Mouse (Mus musculus): ENCODE results near the gene Dnah17.

Dnah17 gene

DNA sequence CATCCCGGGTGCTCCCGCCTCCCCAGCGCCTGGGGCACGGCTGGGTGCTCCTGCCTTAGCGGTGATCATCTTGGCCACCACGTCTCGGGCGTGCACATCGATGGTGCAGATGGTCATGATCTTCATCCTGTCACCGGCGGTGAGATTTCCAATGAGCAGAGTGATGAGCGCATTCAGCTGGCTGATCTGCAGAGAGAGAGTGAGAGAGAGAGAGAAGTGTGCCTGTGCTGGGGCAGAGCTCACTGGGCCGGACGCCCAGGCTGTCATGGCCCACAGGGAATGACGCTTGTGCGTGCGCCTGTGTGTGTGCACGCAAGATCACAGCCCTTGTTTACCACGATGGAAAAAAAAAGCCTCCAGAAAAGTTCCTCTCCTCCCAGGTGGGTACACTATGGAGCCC is 41.5 kb downstream of the Dnah17 start:
- DNase-seq (ENCODE audit: low read depth, low spot score) = no peak

GRCm38 (mm10) chr11:118085961-118086360 is 44.5 kb downstream of the Dnah17 start:
- DNase-seq (ENCODE audit: low read depth, low spot score) = no peak

DNA sequence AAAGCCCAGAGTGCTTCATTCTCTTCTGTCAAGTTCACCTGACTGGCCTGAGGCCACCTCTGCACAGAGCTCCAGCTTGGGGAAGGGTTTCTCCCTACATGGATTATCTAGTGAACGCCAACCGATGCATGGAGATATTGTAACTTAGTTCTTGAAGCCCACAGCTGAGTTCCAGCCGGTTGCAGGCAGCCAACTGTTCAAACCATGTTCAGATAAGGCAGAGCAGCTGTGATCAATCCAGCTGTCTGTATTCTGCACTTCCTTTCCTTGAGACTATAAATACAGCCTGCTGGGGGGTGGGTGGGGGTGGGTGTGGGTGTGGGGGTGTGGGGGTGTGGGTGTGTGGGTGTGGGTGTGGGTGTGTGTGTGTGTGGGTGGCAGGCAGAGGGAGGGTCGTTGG is 45.3 kb downstream of the Dnah17 start:
- DNase-seq (ENCODE audit: low read depth, low spot score) = no peak

DNA sequence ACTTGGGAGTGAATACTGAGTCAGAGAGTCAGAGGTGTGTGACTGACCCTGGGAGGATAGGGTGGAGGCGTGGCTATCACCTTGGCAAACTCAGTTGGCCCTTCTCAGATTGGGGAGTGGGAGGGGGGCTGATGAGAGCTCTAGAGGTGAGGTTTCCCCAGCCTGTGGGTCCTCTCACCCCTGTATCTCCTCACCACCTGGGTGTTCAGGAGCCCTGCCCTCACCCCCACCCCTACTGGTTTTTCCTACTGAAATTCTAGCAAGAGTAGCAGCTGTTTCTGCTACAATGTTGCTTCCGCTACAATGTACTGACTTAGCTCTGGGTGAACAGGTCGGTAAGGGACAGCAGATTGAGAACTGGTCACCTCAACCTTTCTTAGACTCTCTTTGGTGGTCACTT is 46.2 kb downstream of the Dnah17 start:
- DNase-seq (ENCODE audit: low read depth, low spot score) = no peak

GRCm38 (mm10) chr11:118083811-118084210 is 46.6 kb downstream of the Dnah17 start:
- DNase-seq (ENCODE audit: low read depth, low spot score) = peak; percentile 25

- no peak for DNase-seq (ENCODE audit: low read depth, low spot score)
Observed at GRCm38 (mm10) chr11:118082294-118082693, 48.1 kb downstream of the Dnah17 start.

DNA sequence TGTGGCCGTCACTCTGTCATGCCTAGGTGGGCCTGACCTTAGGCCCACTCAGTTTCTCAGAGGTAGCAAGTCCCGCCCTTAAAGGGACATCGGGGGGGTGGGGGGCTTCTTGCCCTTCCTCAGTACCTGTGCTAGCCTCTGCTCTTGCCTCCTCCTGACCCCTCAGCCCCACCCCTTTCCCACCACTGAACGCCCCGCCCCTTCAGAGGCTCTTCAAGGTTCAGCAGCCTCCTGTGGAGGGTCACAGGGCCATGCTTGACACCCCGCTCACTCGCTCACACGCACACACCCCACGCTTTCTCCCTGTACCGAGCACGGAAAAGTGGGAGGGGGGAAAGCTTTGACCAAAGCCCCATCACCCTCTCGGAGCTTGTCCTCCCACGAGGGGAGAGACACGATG is 50.7 kb downstream of the Dnah17 start:
- DNase-seq (ENCODE audit: low read depth, low spot score) = no peak

GRCm38 (mm10) chr11:118076929-118077328 is 53.5 kb downstream of the Dnah17 start:
- DNase-seq (ENCODE audit: low read depth, low spot score) = no peak

DNA sequence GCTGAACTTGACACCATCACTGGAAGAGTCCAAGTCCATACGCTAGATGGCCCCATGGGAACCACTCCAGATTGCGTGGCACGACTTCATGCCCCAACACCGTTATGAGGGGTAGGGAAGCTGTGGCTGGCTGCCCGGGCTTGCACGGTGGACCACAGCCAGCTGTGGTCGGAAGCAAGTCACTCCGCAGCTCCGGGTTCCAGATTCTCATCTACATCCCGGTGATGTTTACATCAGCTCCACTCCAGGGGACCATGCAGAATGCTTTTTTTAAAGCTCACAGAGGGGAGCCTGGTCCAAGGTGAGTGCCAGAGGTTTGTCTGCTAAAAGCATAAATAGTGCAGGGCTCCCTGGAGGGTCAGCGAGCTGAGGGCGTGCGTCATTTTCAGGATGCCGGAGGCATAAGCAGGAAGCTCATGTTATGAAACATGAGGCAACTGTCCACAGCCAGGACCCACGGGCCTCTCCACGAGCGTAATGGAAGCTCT is 55.4 kb downstream of the Dnah17 start:
- DNase-seq (ENCODE audit: low read depth, low spot score) = peak; percentile 13

DNA sequence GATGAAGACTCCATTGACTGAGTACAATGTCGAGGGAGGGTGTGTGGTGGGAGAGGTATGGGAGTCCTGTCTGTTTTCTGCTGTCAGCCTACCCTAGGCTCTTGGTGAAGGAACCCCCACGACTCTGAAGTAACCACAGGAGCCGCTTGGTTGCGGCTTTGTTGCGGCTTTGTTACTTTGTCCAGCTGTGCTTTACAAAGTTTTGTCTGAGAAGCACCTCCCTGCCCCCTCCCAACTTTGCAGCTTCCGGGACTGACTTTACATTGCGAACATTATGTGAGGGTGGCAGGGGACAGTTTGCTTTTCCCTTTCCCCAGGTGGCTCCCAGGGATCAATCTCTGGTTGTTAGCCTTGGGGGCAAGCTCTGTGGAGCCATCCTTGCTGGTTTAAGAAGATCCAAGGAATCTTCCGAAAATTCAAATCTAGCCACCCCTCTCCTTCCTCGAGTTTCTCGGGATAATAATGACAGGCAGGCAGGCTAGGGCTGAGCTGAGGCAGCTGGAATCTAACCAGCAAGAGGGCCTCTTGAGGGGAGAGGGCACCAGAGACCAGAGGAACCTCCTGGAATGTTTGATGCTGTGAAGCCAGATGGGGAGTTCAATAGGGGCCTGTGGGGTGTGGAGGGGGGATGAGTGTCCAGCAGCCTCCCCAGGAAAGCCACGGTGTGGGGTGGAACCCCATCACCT is 59.1 kb downstream of the Dnah17 start:
- no peak for DNase-seq (ENCODE audit: low read depth, low spot score)

DNA sequence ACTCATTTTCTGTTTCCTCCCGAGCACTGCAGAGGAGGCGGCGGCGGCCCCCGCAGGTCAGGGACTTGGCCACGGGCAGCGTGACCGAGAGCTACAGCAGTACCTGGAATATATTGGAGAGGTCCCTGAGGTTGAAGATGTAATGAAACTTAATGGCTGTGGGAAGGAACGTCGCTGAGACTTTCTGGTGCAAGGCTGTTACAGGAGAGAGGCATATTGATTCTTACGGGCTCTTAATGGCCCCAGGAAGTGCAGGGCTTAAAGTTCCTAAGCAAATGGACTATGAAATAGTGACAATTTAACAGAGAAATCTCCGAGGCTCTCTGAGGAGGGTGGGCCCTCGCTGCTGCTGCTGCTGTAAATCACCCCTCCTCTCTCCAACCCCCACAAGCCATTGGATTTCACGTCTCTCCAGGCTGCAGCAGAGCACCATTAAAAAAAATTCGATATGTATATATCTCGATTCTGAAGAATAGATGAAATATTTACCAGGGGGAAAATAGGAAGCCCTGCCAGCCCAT is 61.6 kb downstream of the Dnah17 start:
- no peak for DNase-seq (ENCODE audit: low read depth, low spot score)

DNA sequence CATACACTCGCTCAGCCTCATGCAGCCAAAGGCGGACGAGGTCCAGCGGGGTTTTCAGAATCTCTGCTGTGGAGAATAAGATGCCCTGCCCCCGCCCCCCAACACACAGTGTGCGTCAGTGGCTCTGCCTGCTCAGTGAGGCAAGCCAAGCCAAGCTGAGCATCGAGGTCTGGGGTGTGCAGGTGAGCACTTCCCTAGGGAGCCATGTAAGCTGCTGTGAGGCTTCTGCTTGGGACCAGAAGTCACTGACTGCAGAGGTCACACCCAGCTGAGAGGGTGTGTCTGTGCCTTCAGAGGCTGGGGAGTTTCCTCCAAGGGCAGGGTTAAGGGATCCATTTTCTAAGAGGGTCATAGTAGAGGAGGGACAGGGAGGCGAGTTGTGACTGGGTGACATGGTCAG is 62.8 kb downstream of the Dnah17 start:
- no peak for DNase-seq (ENCODE audit: low read depth, low spot score)

DNA sequence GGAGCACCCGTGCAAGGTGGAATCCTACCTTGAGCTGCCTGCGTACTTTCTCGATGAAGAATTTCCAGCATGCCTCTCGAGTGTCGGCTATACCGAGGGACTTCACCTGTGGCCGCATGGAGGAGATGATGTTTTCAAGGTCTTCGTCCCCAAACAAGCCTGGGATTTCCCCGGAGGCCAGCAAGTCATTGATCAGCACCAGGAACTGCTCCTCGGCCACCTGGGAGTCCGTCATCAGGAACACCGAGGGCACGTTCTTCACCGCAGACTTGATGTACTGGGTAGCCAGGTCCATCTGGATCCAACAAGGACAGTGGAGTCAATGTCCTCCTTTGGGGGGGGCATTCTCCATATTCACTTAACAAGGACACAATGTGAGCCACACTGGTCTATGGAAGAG is 70.4 kb downstream of the Dnah17 start:
- no peak for DNase-seq (ENCODE audit: low read depth, low spot score)

DNA sequence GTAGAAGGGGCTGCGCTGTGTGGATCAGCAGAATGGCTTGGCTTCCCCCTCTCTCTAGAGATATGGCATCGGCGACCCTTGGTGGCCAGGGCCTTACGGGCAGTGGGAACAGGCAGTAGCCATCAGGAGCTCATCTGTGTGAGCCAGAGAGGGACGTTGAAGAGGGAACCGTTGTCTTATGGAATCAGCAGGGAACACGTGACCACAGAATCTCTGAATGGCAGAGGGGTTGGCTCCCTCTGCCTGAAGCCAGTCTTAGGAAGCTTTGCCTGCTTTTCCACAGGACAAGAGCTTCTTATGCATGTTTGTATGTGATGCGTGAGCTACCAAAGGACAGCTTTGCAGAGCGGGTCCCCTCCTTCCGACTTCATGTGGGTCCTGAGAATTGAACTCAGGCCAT is 71.6 kb downstream of the Dnah17 start:
- DNase-seq (ENCODE audit: low read depth, low spot score) = no peak

DNA sequence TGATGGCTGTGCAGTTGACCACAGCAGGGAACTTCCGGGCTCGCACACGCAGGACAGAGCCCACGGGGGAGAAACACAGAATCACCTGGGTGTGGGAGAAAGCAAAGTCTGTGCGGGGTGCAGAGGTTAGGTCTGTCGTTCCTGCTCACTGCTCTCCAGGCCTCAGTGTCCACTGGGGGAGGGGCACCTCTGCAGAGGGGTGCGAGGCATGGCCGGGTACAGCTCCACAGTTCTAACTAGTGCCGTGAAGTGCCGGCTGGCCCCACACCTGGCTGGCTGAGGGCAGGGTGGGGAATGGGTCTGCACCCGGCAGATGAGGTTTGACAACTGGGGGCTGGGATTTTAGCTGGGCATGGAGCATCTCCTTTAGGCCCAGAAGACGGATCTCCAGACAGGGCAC is 72.1 kb downstream of the Dnah17 start:
- no peak for DNase-seq (ENCODE audit: low read depth, low spot score)

GRCm38 (mm10) chr11:118050174-118050573 is 80.3 kb downstream of the Dnah17 start:
- no peak for DNase-seq (ENCODE audit: low read depth, low spot score)

GRCm38 (mm10) chr11:118049641-118050040 is 80.8 kb downstream of the Dnah17 start:
- DNase-seq (ENCODE audit: low read depth, low spot score) = no peak

- no peak for DNase-seq (ENCODE audit: low read depth, low spot score)
Observed at GRCm38 (mm10) chr11:118043293-118043907, 87.0 kb downstream of the Dnah17 start.

DNA sequence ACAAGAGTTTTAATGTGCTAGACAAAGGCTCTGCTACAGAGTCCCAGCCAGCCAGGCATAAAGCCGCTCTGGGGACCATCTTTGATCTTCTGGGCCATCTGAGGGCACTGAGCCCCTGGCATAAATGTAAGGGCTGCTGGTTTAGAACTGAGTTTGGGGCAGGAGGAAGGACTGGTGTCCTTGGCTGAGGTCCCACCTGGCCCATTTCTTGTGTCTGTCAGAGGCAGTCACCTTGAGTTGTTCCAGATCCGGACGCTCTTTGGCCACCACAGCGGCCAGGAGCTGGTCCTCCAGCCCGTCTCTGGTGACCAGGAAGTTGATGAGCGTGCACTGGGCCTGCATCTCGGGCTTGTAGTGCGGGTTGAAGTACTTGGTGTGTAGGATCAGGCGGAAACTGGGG is 87.6 kb downstream of the Dnah17 start:
- DNase-seq (ENCODE audit: low read depth, low spot score) = no peak

GRCm38 (mm10) chr11:118035068-118035467 is 95.4 kb downstream of the Dnah17 start:
- no peak for DNase-seq (ENCODE audit: low read depth, low spot score)

GRCm38 (mm10) chr11:118034395-118034794 is 96.0 kb downstream of the Dnah17 start:
- no peak for DNase-seq (ENCODE audit: low read depth, low spot score)

DNA sequence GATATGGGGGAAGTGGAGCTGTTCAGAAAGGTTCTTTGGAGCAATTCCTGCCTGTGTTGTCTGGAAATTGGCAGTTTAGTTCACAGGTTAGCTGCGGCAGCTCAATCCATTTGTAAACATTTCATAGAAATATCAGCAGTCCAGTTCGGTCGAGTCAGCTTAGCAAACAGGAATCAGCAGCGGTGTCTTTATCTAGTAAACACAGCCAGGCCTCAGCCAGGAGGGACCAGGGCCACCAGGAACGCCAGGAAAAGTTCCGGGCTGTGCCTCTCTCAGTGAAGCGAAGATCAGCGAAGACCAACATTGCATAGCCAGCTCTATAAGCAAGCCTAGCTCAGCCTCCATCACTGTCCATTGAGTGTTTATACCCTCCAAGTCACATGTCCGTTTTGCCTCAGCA is 99.3 kb downstream of the Dnah17 start:
- DNase-seq (ENCODE audit: low read depth, low spot score) = no peak

DNA sequence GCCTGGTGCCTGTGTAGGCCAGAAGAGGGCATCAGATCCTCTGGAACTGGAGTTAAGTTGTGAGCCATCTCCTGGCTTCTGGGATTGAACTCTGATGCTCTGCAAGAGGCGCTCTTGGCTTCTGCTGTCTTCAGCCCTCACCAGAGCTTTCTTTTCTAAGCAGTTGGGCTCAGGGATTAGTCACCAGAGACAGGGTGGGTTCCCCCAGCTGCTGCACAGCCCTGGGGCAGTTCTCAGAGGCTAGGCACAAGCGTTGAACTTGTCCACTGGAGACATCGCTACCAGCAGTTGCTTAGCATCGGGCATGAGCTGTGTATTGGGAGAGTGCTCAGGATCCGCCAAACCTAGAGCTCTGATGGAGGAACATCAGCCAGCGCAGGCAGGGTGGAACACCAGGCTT is 101.3 kb downstream of the Dnah17 start:
- no peak for DNase-seq (ENCODE audit: low read depth, low spot score)
